Mouse (Mus musculus): Measurements from ENCODE around the gene Srsf10.

Srsf10 gene

DNA sequence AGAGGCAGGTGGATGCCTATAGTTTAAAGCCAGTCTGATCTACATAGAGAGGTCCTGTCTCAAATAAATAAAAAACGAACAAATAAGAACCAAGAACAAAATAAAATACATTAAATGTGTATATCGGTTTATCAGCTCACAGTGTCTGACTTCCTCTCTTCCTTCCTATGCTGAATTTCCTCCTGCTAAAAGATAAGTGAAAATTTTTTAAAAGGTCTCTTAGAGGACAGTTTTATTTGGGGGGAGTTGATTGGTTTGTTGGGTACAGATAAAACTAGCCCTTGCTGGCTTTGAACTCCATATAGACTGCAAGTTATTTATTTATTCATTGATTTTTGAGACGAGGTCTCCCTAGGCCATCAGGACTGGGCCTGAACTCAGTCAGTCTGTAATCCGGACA lies 57.9 kb downstream of the Srsf10 start:
- DNase-seq (ENCODE audit: low read depth, low spot score): no peak

DNA sequence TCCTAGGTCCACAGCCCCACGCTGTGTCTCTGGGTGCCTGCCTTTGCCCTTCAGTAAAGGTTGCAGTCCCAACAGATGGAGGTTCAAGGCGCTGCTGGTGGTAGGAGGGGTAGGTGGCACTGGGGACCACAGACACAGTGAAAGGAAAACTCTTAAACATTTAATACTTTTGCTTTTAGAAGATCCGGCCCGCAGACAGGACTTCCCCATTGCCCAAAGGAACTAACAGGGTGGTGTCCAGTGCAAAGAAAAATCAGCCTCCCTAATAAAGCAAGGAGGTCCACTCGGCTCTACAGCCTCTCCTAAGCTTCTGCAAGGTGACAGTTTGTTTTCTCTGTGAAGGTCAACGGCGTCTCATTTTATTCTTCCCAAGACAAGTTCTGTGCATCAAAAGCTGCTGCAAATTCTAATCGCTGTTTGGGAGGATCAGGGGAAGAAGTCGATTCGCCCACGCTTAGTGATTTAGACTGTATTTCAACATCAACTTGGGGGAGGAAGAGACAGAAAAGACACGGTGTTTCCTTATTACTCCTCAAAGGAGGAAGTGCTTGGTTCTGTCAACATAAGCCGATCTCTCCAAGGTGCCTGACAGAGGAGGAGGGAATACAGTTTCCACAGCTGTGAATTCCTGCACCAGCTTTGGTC lies 63.2 kb downstream of the Srsf10 start:
- DNase-seq (ENCODE audit: low read depth, low spot score): no peak

DNA sequence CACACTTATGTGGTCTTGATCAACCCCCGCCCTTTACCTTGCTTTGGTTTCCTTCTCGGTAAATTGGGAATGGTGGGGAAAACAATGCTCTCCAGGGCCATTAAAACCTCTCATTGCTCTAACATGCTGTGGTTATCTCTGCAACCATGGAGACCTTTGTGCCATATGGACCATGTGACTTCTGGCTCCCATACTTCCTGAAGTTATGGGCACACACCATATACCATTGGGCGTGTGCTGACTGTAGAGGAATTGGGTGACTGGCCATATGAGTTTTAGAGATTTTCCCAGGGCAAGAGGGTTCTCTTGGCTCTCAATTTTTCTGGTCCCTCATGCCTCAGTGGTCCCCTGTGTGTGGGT lies 63.7 kb downstream of the Srsf10 start:
- no peak for DNase-seq (ENCODE audit: low read depth, low spot score)

Data from ZHBTc4 (cell line).